Mouse (Mus musculus): ENCODE results near the gene Ccp110.

DNA sequence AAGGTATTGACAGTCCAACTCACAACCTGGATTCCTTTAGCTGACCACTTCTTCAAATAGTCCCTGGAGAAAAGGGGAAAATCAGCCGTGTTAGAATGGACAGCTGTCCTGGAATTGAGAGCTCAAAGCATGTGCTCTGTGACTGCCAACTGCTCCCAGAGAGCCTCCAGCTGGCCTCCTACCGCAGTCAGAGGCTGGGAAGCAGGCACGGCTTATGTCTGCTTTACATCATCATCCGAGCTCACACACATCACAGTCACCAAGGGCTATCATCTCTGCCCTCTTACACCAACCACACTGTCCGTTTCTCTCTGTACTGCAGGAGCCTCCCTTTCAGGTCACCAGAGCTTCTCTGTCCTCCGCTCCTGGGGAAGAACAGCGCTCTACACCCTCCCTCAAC lies 23.3 kb upstream of the Ccp110 start:
- TF ChIP-seq CTCF (IDR thresholded peaks at IDR 0.05; ENCODE audit: extremely low read depth, insufficient read depth, low read length): no peak
- TF ChIP-seq POLR2A (IDR thresholded peaks at IDR 0.05; ENCODE audit: extremely low read depth, insufficient read depth, low read length): no peak

All from cortical plate, adult 2 months (tissue).